In the genomic region with DNA sequence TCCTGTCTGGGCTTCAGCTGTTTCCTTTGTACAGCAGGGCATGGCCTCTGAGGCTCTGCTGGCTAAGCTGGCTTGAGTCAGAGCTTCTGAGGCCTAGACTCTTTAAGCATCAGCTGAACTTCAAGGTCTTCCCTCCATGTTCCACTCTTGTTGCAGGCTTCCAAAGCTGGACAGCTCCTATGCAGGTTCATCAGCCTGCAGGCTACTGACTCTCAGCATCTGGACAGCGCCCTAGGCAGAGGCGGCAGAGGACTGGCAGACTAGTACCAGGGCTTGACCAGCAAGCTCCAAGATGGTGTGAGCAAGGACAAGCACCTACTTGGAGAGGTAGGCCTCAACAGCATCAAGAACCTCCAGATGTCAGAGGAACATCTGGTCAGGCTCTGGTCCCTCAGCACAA, we compare ENCODE assay signal across 7 mouse cellular contexts. TPM values are rescaled to one million over a fixed set of nuclear protein-coding genes. Genes with fewer than 3 reads are reported as not detected.
DNase-seq lines count a peak whose midpoint lies in the region; ATAC-seq lines count a peak whose summit lies in the region.

No protein-coding gene starts in this region.

- H3K27ac ChIP-seq in intestine, embryonic 15.5 days, result no peak overlapping the region

- H3K4me2 ChIP-seq in intestine, embryonic 15.5 days (replicated peaks), result no peak overlapping the region

- peaks cover 5% of the 10 kb centered on the region; the same call in 1 of the 2 replicates for H3K4me1 ChIP-seq in intestine, embryonic 15.5 days (replicated peaks)

- no peak overlapping the region for H3K4me3 ChIP-seq in intestine, embryonic 15.5 days (replicated peaks)

- H3K9ac ChIP-seq in intestine, embryonic 15.5 days, result no peak overlapping the region

- WGBS in intestine, embryonic 15.5 days, result 21% methylated on average over 2 of the region's 2 CpGs

- H3K9me3 ChIP-seq in intestine, embryonic 15.5 days, result no peaks in the 10 kb centered on the region

- ATAC-seq in intestine, embryonic 15.5 days, result 0 out of 2 replicates have a peak, but pooled peaks have one; percentile 39
- ATAC-seq in monocyte, adult 5-6 weeks (replicated peaks; ENCODE audit: insufficient number of reproducible peaks, low FRiP score, low TSS enrichment, poor library complexity, severe bottlenecking), result 0 out of 2 replicates have a peak, but pooled peaks have one; percentile 22

- H3K36me3 ChIP-seq in intestine, embryonic 15.5 days, result no peaks in the 10 kb centered on the region

- DNase-seq in retina, postnatal 1 day, result peak; percentile 30
- no peak for DNase-seq in retina, embryonic 14.5 days (ENCODE audit: low spot score)
- peak; percentile 82 for DNase-seq in adrenal gland, postnatal 14 days
- no peak for DNase-seq in cerebellum, adult 9-11 months
- no peak for DNase-seq in thymus, postnatal 10 days (ENCODE audit: low spot score in 2 of 2)

- H3K27me3 ChIP-seq in intestine, embryonic 15.5 days (replicated peaks), result no peaks in the 10 kb centered on the region

RNA-seq across cellular contexts. Expression of a gene that starts 42.9 kb away (rescaled TPM):
- 49.1 and 49.2 TPM in 2 replicates for total RNA-seq in adrenal gland, postnatal 14 days (2021)
- 16.6 and 18.0 TPM in 2 replicates for polyA plus RNA-seq in intestine, embryonic 15.5 days (2015; fragmentation: Nextera tagmentation; extraction: Ambion mirVana)
- total RNA-seq in monocyte, adult 5-6 weeks (2017), result 125 to 158 TPM (median 133 TPM) in 3 replicates

Comparison
In these comparisons a context has a peak if more than half of its experiments do, and no peak if none do; other contexts are left out.
1. DNase-seq: peak in retina, postnatal 1 day (single experiment) and adrenal gland, postnatal 14 days (single experiment); none in retina, embryonic 14.5 days (single experiment), cerebellum, adult 9-11 months (single experiment) and thymus, postnatal 10 days (0 of 2).